Mouse (Mus musculus) limb, embryonic 14.5 days (tissue): ENCODE results near the gene Emid1. TPM values are rescaled to one million over a fixed set of nuclear protein-coding genes. Genes with fewer than 3 reads are reported as not detected.

ENCODE experiments used
- ATAC-seq: fragments of 200-750 bp; cut with Nextera tagmentation; 2 replicates; pipeline ENCODE4 v1.8.0; 2017; ENCODE audit warnings: low read depth, moderate number of reproducible peaks, moderate TSS enrichment; ENCODE audit not compliant: low FRiP score
- DNase-seq: peaks from one replicate; pipeline ENCODE4 v3.0.0-alpha.2; 2015; ENCODE audit warnings: low spot score
- H3K27ac ChIP-seq: fragments of 300-500 bp; sonication (generic); replicated peaks from 2 replicates; pipeline ENCODE4 v1.5.1; 2014; ENCODE audit warnings: low read depth, mild to moderate bottlenecking, low read length, moderate library complexity, mixed read lengths
- H3K27me3 ChIP-seq: fragments of 300-500 bp; sonication (generic); 2 replicates; pipeline ENCODE4 v1.6.1; 2014; ENCODE audit warnings: low read length, mixed read lengths; ENCODE audit not compliant: control insufficient read depth, insufficient read depth
- H3K36me3 ChIP-seq: fragments of 300-500 bp; sonication (generic); 2 replicates; pipeline ENCODE4 v1.6.1; 2014; ENCODE audit warnings: mild to moderate bottlenecking, low read length, moderate library complexity, mixed read lengths; ENCODE audit not compliant: control insufficient read depth, insufficient read depth
- H3K4me1 ChIP-seq: fragments of 300-500 bp; sonication (generic); 2 replicates; pipeline ENCODE4 v1.6.1; 2014; ENCODE audit warnings: antibody characterized with exemption, low read length, mixed read lengths; ENCODE audit not compliant: control insufficient read depth, insufficient read depth
- H3K4me2 ChIP-seq: fragments of 300-500 bp; sonication (generic); replicated peaks from 2 replicates; pipeline ENCODE4 v1.6.1; 2014; ENCODE audit warnings: low read depth, mild to moderate bottlenecking, low read length, moderate library complexity; ENCODE audit not compliant: severe bottlenecking
- H3K4me3 ChIP-seq: fragments of 300-500 bp; sonication (generic); replicated peaks from 2 replicates; pipeline ENCODE4 v1.5.1; 2014; ENCODE audit warnings: low read length
- H3K9ac ChIP-seq: fragments of 300-500 bp; sonication (generic); 2 replicates; pipeline ENCODE4 v1.6.1; 2014; ENCODE audit warnings: mild to moderate bottlenecking, low read depth, low read length, moderate library complexity; ENCODE audit not compliant: severe bottlenecking
- H3K9me3 ChIP-seq: fragments of 300-500 bp; sonication (generic); 2 replicates; pipeline ENCODE4 v1.6.1; 2016; ENCODE audit warnings: low read length; ENCODE audit not compliant: control insufficient read depth
- POLR2A ChIP-seq: fragments of 200-500 bp; IDR thresholded peaks from 2 replicates; pipeline ENCODE4 v1.8.0; 2012; ENCODE audit warnings: inconsistent platforms, mild to moderate bottlenecking, moderate library complexity, borderline replicate concordance; ENCODE audit not compliant: insufficient read depth, insufficient read length; ENCODE audit errors: extremely low read depth
- WGBS: fragments of 180-500 bp; shearing (Covaris S2); extraction: QIAGEN DNeasy Blood & Tissue Kit; methylation state at CpG from one replicate; pipeline ENCODE4 v1.1.7; 2014; 5-methylcytosine and 5-hydroxymethylcytosine counted together
- polyA plus RNA-seq, 2 experiments: library from polyadenylated mRNA; depleted of rRNA in 1 of 2; stranded (reverse) in 1 of 2; unstranded in 1 of 2; fragments of >200 nt; fragmentation: Nextera tagmentation in 1 of 2; extraction: Ambion mirVana in 1 of 2; gene quantifications; 2 replicates each; pipeline versions ENCODE4 v1.2.1 to v1.2.3; 2012 to 2014

Emid1 gene
- polyA plus RNA-seq, 2 experiments = 25.3 to 32.2 TPM

DNA sequence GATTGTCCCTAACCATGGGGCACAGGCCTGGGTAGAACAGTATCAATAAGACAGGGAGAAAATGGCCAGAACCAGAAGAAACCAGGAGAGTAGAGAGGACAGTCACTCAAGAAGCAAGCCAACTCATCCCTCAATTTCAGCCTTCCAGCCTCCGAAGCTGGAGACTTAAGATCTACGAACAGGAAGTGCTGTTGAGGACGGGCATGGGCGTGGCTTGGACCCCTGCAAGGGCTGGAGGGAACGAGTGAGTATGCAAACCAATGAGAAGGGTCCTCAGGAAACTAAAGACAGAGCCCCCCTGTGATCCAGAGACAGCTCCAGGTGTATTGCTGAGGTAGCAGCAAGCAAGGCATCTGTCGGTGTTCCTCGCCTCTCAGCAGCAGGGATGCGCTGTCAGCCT is 12.3 kb upstream of the Emid1 start:
- Histone ChIP-seq H3K9ac (no peak overlapping the region), H3K27ac (no peak overlapping the region), H3K36me3 (no peaks in the 10 kb centered on the region), H3K27me3 (no peaks in the 10 kb centered on the region), H3K4me1 (peaks cover 15% of the 10 kb centered on the region), H3K4me2 (no peak overlapping the region), H3K4me3 (no peak overlapping the region), H3K9me3 (no peaks in the 10 kb centered on the region)
- ATAC-seq (no peak), DNase-seq (no peak)
- TF ChIP-seq POLR2A = no peak
- WGBS = 29% methylated on average over 8 of the region's 8 CpGs

DNA sequence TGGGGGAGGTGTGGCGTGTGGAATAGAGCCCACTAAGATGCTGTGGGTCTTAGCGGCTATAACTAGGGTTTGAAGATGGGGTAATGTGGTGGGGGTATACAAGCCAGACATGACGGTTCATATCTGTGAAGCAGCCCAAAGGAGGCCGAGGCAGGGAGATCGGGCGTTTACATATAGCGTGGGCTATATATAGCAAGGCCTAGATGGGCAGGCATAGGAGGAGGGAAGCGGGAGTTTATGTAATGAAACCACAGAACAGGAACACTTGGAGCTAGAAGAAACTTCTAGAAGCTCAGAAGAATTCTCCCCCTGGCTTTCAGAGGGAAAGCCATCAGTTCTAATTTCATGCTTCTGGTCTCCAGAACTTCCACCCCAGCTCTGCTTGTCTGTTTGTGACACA is 11.4 kb upstream of the Emid1 start:
- H3K27me3 ChIP-seq = no peaks in the 10 kb centered on the region
- no peaks in the 10 kb centered on the region for H3K9me3 ChIP-seq
- no peak overlapping the region for H3K27ac ChIP-seq
- H3K4me1 ChIP-seq = peaks cover 15% of the 10 kb centered on the region
- no peak for TF ChIP-seq POLR2A
- DNase-seq (no peak), ATAC-seq (no peak)
- H3K4me2 ChIP-seq = no peak overlapping the region
- 91% methylated on average over 8 of the region's 8 CpGs for WGBS
- no peaks in the 10 kb centered on the region for H3K36me3 ChIP-seq
- H3K4me3 ChIP-seq = no peak overlapping the region
- no peak overlapping the region for H3K9ac ChIP-seq

DNA sequence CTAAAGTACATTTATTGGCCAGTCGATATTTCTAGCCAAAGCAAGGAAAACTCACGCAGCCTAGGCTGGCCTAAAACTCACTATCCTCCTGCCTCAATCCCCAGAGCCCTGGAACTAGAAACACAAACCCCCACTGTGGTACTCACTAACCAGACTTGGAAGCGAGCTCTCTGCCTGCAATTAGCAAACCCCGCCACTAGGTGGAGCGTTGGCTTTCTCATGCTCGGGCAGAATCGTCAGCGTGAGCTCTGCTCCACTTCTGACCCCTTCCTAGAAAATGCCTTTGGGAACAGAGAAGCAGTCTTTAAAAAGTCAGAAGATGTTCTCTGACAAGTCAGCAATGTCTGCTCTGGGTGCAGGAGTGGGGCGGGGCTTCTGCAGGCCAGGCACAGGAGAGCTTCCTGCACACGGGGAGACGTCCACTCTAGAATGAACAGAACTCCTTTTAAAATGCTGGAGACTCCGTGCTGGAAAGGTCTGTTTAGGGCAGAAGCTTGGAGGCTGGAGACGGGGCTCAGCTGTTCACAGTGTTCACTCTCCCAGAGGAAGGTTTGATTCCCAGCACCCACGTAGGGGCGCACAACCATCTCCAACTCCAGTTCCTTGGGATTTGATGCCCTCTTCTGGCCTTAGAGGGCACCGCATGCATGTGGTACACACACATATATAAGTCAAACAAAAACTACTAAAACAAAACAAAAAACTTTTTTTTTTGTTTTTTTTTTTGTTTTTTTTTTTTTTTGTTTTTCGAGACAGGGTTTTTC is 8.8 kb upstream of the Emid1 start:
- Histone ChIP-seq H3K27ac (no peak overlapping the region), H3K36me3 (no peaks in the 10 kb centered on the region), H3K9ac (no peak overlapping the region), H3K4me1 (peaks cover 15% of the 10 kb centered on the region), H3K27me3 (no peaks in the 10 kb centered on the region), H3K4me3 (no peak overlapping the region), H3K9me3 (no peaks in the 10 kb centered on the region), H3K4me2 (no peak overlapping the region)
- TF ChIP-seq POLR2A = no peak
- ATAC-seq = no peak
- WGBS = 72% methylated on average over 17 of the region's 17 CpGs
- no peak for DNase-seq

DNA sequence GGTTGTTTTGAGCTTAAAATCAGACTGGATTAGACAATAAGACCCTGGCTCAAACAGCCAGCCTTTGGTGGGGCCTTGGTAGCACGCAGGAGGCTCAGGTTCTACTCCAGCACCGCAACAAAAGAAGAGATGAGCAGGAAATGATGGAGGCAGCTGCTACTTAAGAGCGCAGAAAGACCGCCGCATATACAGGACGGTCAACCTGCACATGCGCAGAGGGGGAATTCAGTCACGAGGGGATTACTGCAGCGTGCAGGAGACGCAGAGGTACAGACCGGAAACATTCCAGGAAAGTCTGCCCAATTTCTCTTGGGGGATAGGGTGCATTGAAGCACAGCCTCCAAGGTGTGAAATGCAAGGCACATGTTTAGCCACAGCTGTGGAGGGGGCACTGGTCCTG is 6.0 kb upstream of the Emid1 start:
- Histone ChIP-seq H3K4me1 (no peaks in the 10 kb centered on the region), H3K9me3 (no peaks in the 10 kb centered on the region), H3K4me2 (no peak overlapping the region), H3K27ac (no peak overlapping the region), H3K4me3 (no peak overlapping the region), H3K36me3 (no peaks in the 10 kb centered on the region), H3K27me3 (no peaks in the 10 kb centered on the region), H3K9ac (no peak overlapping the region)
- no peak for TF ChIP-seq POLR2A
- ATAC-seq (no peak), DNase-seq (no peak)
- 75% methylated on average over 11 of the region's 11 CpGs for WGBS

DNA sequence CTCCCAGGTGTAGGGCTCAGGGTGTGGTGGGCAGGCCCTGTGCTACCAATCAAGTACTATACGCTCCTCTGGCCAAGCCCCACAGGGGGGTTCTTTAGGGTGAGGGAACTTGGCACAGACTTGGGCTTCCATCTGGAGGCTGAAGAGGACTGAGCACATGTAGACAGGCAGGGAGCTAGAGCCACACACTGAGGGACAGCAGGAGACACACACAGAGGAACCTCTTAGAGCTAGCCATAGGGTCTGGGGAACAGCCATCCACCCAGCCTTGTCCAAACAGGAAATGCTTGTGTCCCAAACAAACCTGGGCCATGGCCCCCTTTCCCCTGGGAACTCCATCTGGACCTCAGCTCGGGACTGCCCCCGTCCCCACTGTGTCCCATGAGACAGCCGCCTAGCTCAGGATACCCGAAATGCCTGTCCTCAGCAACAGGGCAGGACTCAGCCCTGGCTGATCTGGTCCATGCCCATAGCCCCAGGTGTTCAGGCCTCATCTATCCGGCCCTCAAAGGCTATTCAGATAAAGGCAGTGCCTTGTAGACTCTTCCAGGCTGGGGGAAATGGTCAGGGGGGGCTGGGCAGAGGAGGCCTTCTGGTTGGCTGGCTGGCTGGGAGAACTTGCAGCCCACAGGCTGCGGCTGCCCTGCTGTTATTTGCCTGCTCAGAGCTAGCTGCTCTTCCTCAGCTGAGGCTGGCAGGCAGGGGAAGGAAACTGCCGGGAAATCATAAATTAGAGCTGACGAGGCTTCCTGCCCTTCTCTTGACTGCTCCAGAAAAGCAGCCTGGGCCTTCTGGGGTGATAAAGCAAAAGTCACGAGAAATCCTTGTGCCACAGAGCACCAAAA is 3.1 kb upstream of the Emid1 start:
- ATAC-seq (no peak), DNase-seq (no peak)
- 35% methylated on average over 10 of the region's 10 CpGs for WGBS
- H3K4me3 ChIP-seq = no peak overlapping the region
- no peaks in the 10 kb centered on the region for H3K4me1 ChIP-seq
- no peak overlapping the region for H3K27ac ChIP-seq
- H3K9ac ChIP-seq = no peak overlapping the region
- no peak for TF ChIP-seq POLR2A
- H3K4me2 ChIP-seq = no peak overlapping the region
- no peaks in the 10 kb centered on the region for H3K36me3 ChIP-seq
- no peaks in the 10 kb centered on the region for H3K27me3 ChIP-seq
- H3K9me3 ChIP-seq = no peaks in the 10 kb centered on the region
